Mouse (Mus musculus) stomach, embryonic 16.5 days (tissue): ENCODE measurements at regions not wholly inside any gene's neighbourhood (a gene's known extent, or its start where the extent isn't known, plus 50 kb on each side); places are given as distances from the start of the nearest gene placed in this dataset.
A peak's percentile ranks its signal among the peaks of the same experiment; 100 is the strongest.

Source experiments
- ATAC-seq: fragments of 200-750 bp; cut with Nextera tagmentation; 2 replicates; pipeline ENCODE4 v1.8.0; 2017; ENCODE audit warnings: moderate number of reproducible peaks, moderate TSS enrichment; ENCODE audit not compliant: insufficient read depth, low FRiP score
- H3K27ac ChIP-seq: fragments of 300-500 bp; sonication (generic); 2 replicates; pipeline ENCODE4 v1.5.1; 2014; ENCODE audit warnings: low read length
- H3K27me3 ChIP-seq: fragments of 300-500 bp; sonication (generic); 2 replicates; pipeline ENCODE4 v1.6.1; 2014; ENCODE audit warnings: low read length, control low read depth, mixed read lengths; ENCODE audit not compliant: control insufficient read depth, insufficient read depth
- H3K36me3 ChIP-seq: fragments of 300-500 bp; sonication (generic); 2 replicates; pipeline ENCODE4 v1.6.1; 2014; ENCODE audit warnings: low read length; ENCODE audit not compliant: control insufficient read depth, insufficient read depth
- H3K4me1 ChIP-seq: fragments of 300-500 bp; sonication (generic); 2 replicates; pipeline ENCODE4 v1.6.1; 2014; ENCODE audit warnings: low read length, control low read depth, mixed read lengths; ENCODE audit not compliant: control insufficient read depth, insufficient read depth
- H3K4me2 ChIP-seq: fragments of 300-500 bp; sonication (generic); 2 replicates; pipeline ENCODE4 v1.6.1; 2014; ENCODE audit warnings: low read depth, low read length, mixed read lengths
- H3K4me3 ChIP-seq: fragments of 300-500 bp; sonication (generic); replicated peaks from 2 replicates; pipeline ENCODE4 v1.5.1; 2014; ENCODE audit warnings: mild to moderate bottlenecking, low read length
- H3K9ac ChIP-seq: fragments of 300-500 bp; sonication (generic); 2 replicates; pipeline ENCODE4 v1.6.1; 2014; ENCODE audit warnings: low read length
- H3K9me3 ChIP-seq: fragments of 300-500 bp; sonication (generic); replicated peaks from 2 replicates; pipeline ENCODE4 v1.6.1; 2016; ENCODE audit warnings: low read length, control low read depth; ENCODE audit not compliant: control insufficient read depth
- WGBS: fragments of 180-500 bp; shearing (Covaris S2); extraction: QIAGEN DNeasy Blood & Tissue Kit; methylation state at CpG from one replicate; pipeline ENCODE4 v1.1.7; 2014; 5-methylcytosine and 5-hydroxymethylcytosine counted together

- 70% methylated on average over 5 of the region's 5 CpGs for WGBS
- H3K4me2 ChIP-seq, result no peak overlapping the region
- peaks cover 7% of the 10 kb centered on the region; the same call in 1 of the 2 replicates for H3K4me1 ChIP-seq
- H3K9ac ChIP-seq, result no peak overlapping the region
- H3K27me3 ChIP-seq, result no peaks in the 10 kb centered on the region
- no peaks in the 10 kb centered on the region for H3K9me3 ChIP-seq
- H3K36me3 ChIP-seq, result no peaks in the 10 kb centered on the region
- no peak overlapping the region for H3K4me3 ChIP-seq
- no peak overlapping the region for H3K27ac ChIP-seq
- no peak for ATAC-seq
Observed at GRCm38 (mm10) chr1:88584515-88585033, 74.7 kb upstream of the Glrp1 start.

- no peak overlapping the region for H3K27ac ChIP-seq
- no peak overlapping the region for H3K9ac ChIP-seq
- H3K9me3 ChIP-seq, result no peaks in the 10 kb centered on the region
- peaks cover 9% of the 10 kb centered on the region; the same call in 1 of the 2 replicates for H3K4me1 ChIP-seq
- H3K36me3 ChIP-seq, result no peaks in the 10 kb centered on the region
- no peaks in the 10 kb centered on the region for H3K27me3 ChIP-seq
- ATAC-seq, result no peak
- no peak overlapping the region for H3K4me2 ChIP-seq
- H3K4me3 ChIP-seq, result no peak overlapping the region
Observed at GRCm38 (mm10) chr1:88578231-88578620, 68.4 kb upstream of the Glrp1 start.

GRCm38 (mm10) chr1:88577498-88578230 is 67.8 kb upstream of the Glrp1 start:
- Histone ChIP-seq H3K4me3 (no peak overlapping the region), H3K9me3 (no peaks in the 10 kb centered on the region), H3K4me1 (peaks cover 9% of the 10 kb centered on the region; the same call in 1 of the 2 replicates), H3K4me2 (no peak overlapping the region), H3K27ac (peak overlapping the region; percentile 55; the same call in 1 of the 2 replicates), H3K9ac (no peak overlapping the region), H3K27me3 (no peaks in the 10 kb centered on the region), H3K36me3 (no peaks in the 10 kb centered on the region)
- 0 out of 2 replicates have a peak, but pooled peaks have one; percentile 34 for ATAC-seq
- WGBS, result 35% methylated on average over 12 of the region's 12 CpGs

- ATAC-seq, result peak; percentile 45; the same call in 1 of the 2 replicates
- Histone ChIP-seq H3K4me1 (peaks cover 9% of the 10 kb centered on the region; the same call in 1 of the 2 replicates), H3K36me3 (no peaks in the 10 kb centered on the region), H3K9me3 (no peaks in the 10 kb centered on the region), H3K4me3 (no peak overlapping the region), H3K9ac (peak overlapping the region; percentile 50), H3K4me2 (peak overlapping the region; percentile 27), H3K27ac (0 out of 2 replicates have a peak overlapping the region, but pooled peaks have one; percentile 22), H3K27me3 (no peaks in the 10 kb centered on the region)
- WGBS, result 49% methylated on average over 14 of the region's 14 CpGs
Observed at GRCm38 (mm10) chr1:88575917-88576669, 66.2 kb upstream of the Glrp1 start.

GRCm38 (mm10) chr1:88575291-88575690 is 65.4 kb upstream of the Glrp1 start:
- peak overlapping the region; percentile 27 for H3K4me2 ChIP-seq
- 60% methylated on average over 4 of the region's 4 CpGs for WGBS

GRCm38 (mm10) chr1:88572161-88572560 is 62.3 kb upstream of the Glrp1 start:
- Histone ChIP-seq H3K4me2 (no peak overlapping the region), H3K4me1 (peaks cover 9% of the 10 kb centered on the region; the same call in 1 of the 2 replicates), H3K27ac (no peak overlapping the region), H3K9ac (no peak overlapping the region), H3K9me3 (no peaks in the 10 kb centered on the region), H3K27me3 (no peaks in the 10 kb centered on the region), H3K4me3 (no peak overlapping the region), H3K36me3 (no peaks in the 10 kb centered on the region)
- no peak for ATAC-seq
- 91% methylated on average over 13 of the region's 13 CpGs for WGBS

More at GRCm38 (mm10) chr1:88575291-88575690, 65.4 kb upstream of the Glrp1 start:
- no peaks in the 10 kb centered on the region for H3K27me3 ChIP-seq
- H3K27ac ChIP-seq, result no peak overlapping the region
- peak overlapping the region; percentile 50; the same call in 1 of the 2 replicates for H3K9ac ChIP-seq
- no peak for ATAC-seq
- H3K4me1 ChIP-seq, result peaks cover 9% of the 10 kb centered on the region; the same call in 1 of the 2 replicates
- H3K9me3 ChIP-seq, result no peaks in the 10 kb centered on the region
- no peaks in the 10 kb centered on the region for H3K36me3 ChIP-seq
- H3K4me3 ChIP-seq, result no peak overlapping the region

GRCm38 (mm10) chr1:88568447-88569053 is 58.7 kb upstream of the Glrp1 start:
- Histone ChIP-seq H3K9ac (no peak overlapping the region), H3K4me3 (no peak overlapping the region), H3K4me2 (no peak overlapping the region), H3K27me3 (no peaks in the 10 kb centered on the region), H3K4me1 (no peaks in the 10 kb centered on the region), H3K36me3 (no peaks in the 10 kb centered on the region), H3K27ac (no peak overlapping the region), H3K9me3 (no peaks in the 10 kb centered on the region)
- 69% methylated on average over 6 of the region's 6 CpGs for WGBS
- ATAC-seq, result no peak

- Histone ChIP-seq H3K4me2 (no peak overlapping the region), H3K9ac (no peak overlapping the region), H3K36me3 (no peaks in the 10 kb centered on the region), H3K27ac (no peak overlapping the region), H3K4me3 (no peak overlapping the region), H3K4me1 (no peaks in the 10 kb centered on the region), H3K27me3 (no peaks in the 10 kb centered on the region), H3K9me3 (no peaks in the 10 kb centered on the region)
- ATAC-seq, result no peak
- WGBS, result 64% methylated on average over 1 of the region's 1 CpGs
Observed at GRCm38 (mm10) chr1:88567198-88567597, 57.3 kb upstream of the Glrp1 start.
